Mouse (Mus musculus): ENCODE results near the gene Afmid.
A peak's percentile ranks its signal among the peaks of the same experiment; 100 is the strongest.
"Not testable (repeated sequence)": the region's sequence is repeated elsewhere in the genome, so short reads cannot be mapped to it uniquely, and the experiment has no call there.

The Afmid gene

GRCm38 (mm10) chr11:117824060-117824969, 1.4 kb upstream of the Afmid start:
- DNase-seq (ENCODE audit: low read depth, low spot score): no peak

GRCm38 (mm10) chr11:117826164-117826563, 440 bp downstream of the Afmid start:
- DNase-seq (ENCODE audit: low read depth, low spot score): no peak

GRCm38 (mm10) chr11:117826916-117827315, 1.2 kb downstream of the Afmid start:
- DNase-seq (ENCODE audit: low read depth, low spot score): no peak

- no peak for DNase-seq (ENCODE audit: low read depth, low spot score)
Measured at GRCm38 (mm10) chr11:117827386-117827785, 1.7 kb downstream of the Afmid start.

GRCm38 (mm10) chr11:117828149-117828887, 2.6 kb downstream of the Afmid start:
- DNase-seq (ENCODE audit: low read depth, low spot score): no peak

GRCm38 (mm10) chr11:117828888-117829604, 3.3 kb downstream of the Afmid start:
- no peak for DNase-seq (ENCODE audit: low read depth, low spot score)

GRCm38 (mm10) chr11:117829671-117830215, 4.0 kb downstream of the Afmid start:
- DNase-seq (ENCODE audit: low read depth, low spot score): no peak

- DNase-seq (ENCODE audit: low read depth, low spot score): no peak
Measured at GRCm38 (mm10) chr11:117830401-117830800, 4.7 kb downstream of the Afmid start.

- DNase-seq (ENCODE audit: low read depth, low spot score): peak; percentile 97
Measured at GRCm38 (mm10) chr11:117832086-117832969, 6.6 kb downstream of the Afmid start.

GRCm38 (mm10) chr11:117833509-117833908, 7.8 kb downstream of the Afmid start:
- DNase-seq (ENCODE audit: low read depth, low spot score): not testable (repeated sequence)

- DNase-seq (ENCODE audit: low read depth, low spot score): no peak
Measured at GRCm38 (mm10) chr11:117834086-117834485, 8.4 kb downstream of the Afmid start.

GRCm38 (mm10) chr11:117836306-117836705, 10.6 kb downstream of the Afmid start:
- DNase-seq (ENCODE audit: low read depth, low spot score): peak; percentile 73

GRCm38 (mm10) chr11:117838572-117838971, 12.8 kb downstream of the Afmid start:
- DNase-seq (ENCODE audit: low read depth, low spot score): no peak

- DNase-seq (ENCODE audit: low read depth, low spot score): no peak
Measured at GRCm38 (mm10) chr11:117839021-117839420, 13.3 kb downstream of the Afmid start.

- no peak for DNase-seq (ENCODE audit: low read depth, low spot score)
Measured at GRCm38 (mm10) chr11:117840910-117841309, 15.2 kb downstream of the Afmid start.

GRCm38 (mm10) chr11:117843434-117843833, 17.7 kb downstream of the Afmid start:
- DNase-seq (ENCODE audit: low read depth, low spot score): no peak

- DNase-seq (ENCODE audit: low read depth, low spot score): no peak
Measured at GRCm38 (mm10) chr11:117844997-117845396, 19.3 kb downstream of the Afmid start.

- DNase-seq (ENCODE audit: low read depth, low spot score): no peak
Measured at GRCm38 (mm10) chr11:117845651-117846050, 19.9 kb downstream of the Afmid start.

- DNase-seq (ENCODE audit: low read depth, low spot score): no peak
Measured at GRCm38 (mm10) chr11:117846640-117847039, 20.9 kb downstream of the Afmid start.

- DNase-seq (ENCODE audit: low read depth, low spot score): no peak
Measured at GRCm38 (mm10) chr11:117847593-117848215, 22.0 kb downstream of the Afmid start.

All from WW6 (cell line).